Mouse (Mus musculus) MEL-GATA-1-ER (cell line): ENCODE measurements around the gene Ints6l.
"Not testable (repeated sequence)": the region's sequence is repeated elsewhere in the genome, so short reads cannot be mapped to it uniquely, and the experiment has no call there.

ENCODE experiments used
- DNase-seq: peaks from one replicate; pipeline ENCODE4 v3.0.0-alpha.2; 2012; ENCODE audit warnings: low read depth; ENCODE audit errors: extremely low read depth

The Ints6l gene

GRCm38 (mm10) chrX:56524442-56524841, 69.8 kb downstream of the Ints6l start, which contains the start of gene Gm10477:
Gm10477 (plus strand) TSS chrX:56524742.
- not testable (repeated sequence) for DNase-seq

- peak; percentile 9 for DNase-seq
Measured at GRCm38 (mm10) chrX:56531266-56531665, 76.6 kb downstream of the Ints6l start.

- DNase-seq, result no peak
Measured at GRCm38 (mm10) chrX:56537162-56537561, 82.5 kb downstream of the Ints6l start.

- DNase-seq, result no peak
Measured at GRCm38 (mm10) chrX:56549506-56549905, 94.8 kb downstream of the Ints6l start, which contains the start of gene Gm648. Gm648 (minus strand) TSS chrX:56549606.

GRCm38 (mm10) chrX:56553584-56553983, 98.9 kb downstream of the Ints6l start:
- no peak for DNase-seq
